Comparison of ENCODE assay signal across 8 mouse cellular contexts in the genomic region with DNA sequence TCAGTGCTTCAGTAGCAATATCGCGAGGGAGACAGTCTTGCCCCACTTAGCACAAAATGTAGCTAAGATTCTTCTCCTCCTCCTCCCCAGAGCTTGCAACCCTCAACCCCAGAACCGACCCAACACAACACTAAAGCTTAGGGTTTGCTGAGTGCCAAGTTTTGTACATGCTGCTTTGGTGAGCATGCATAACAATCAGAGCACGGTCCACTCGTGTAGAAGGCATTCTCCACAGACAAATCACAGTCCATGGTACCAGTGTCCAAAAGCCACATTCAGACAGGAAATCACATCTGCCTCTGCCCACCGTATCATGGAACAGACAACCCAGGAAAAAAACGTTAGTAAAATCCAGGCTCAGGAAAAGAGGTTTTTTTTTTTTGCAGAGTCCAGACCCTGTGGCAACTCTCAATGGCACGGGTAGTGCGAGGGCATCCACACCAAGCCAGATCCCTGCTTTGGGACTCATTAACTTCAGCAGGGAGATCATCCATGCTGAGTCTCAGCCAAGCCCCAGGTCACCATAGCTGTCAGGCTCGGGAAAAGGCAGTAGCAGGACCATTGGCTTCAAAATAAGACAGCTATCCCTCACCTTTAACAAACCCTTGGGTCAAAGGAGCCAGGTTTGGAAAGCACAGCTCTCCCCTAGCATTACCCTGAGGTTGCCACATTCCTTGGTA.
DNase-seq lines count a peak whose midpoint lies in the region; ATAC-seq and TF ChIP-seq lines count a peak whose summit lies in the region.

No protein-coding gene starts in this region.

- 33% methylated on average over 10 of the region's 10 CpGs for WGBS in lung, postnatal 0 days
- 60% methylated on average over 10 of the region's 10 CpGs for WGBS in limb, embryonic 10.5 days
- 50% methylated on average over 10 of the region's 10 CpGs for WGBS in stomach, postnatal 0 days

- DNase-seq in cerebellum, adult 9-10 months, result no peak
- DNase-seq in lung, postnatal 0 days (ENCODE audit: low spot score), result no peak
- DNase-seq in lung, adult 18-20 months, result no peak
- no peak for DNase-seq in limb, embryonic 10.5 days (ENCODE audit: low spot score)
- DNase-seq in stomach, postnatal 0 days (ENCODE audit: low spot score), result no peak
- DNase-seq in left cerebral cortex, postnatal 10 days (ENCODE audit: extremely low spot score in 1 of 2, low spot score in 2 of 2), result no peak
- DNase-seq in urinary bladder, postnatal 4 days (ENCODE audit: low spot score in 2 of 2), result no peak

- no peak overlapping the region for H3K4me3 ChIP-seq in lung, postnatal 0 days (ENCODE audit: low read depth, low read length)
- H3K4me3 ChIP-seq in limb, embryonic 10.5 days, result peak overlapping the region; percentile 65
- H3K4me3 ChIP-seq in stomach, postnatal 0 days (ENCODE audit: low read depth, low read length), result peak overlapping the region; percentile 44; the same call in 1 of the 2 replicates

- no peak for TF ChIP-seq EP300 in lung, postnatal 0 days (IDR thresholded peaks at IDR 0.05)
- TF ChIP-seq EP300 in stomach, postnatal 0 days (optimal IDR thresholded peaks at IDR 0.05), result no peak

- 0 out of 2 replicates have a peak, but pooled peaks have one; percentile 31 for ATAC-seq in cerebellum, adult (ENCODE audit: insufficient number of reproducible peaks, low FRiP score, low TSS enrichment)
- ATAC-seq in lung, postnatal 0 days, result no peak
- no peak for ATAC-seq in stomach, postnatal 0 days (ENCODE audit: low FRiP score, low TSS enrichment)

- no peaks in the 10 kb centered on the region for H3K36me3 ChIP-seq in lung, postnatal 0 days (ENCODE audit: insufficient read depth, low read length)
- H3K36me3 ChIP-seq in limb, embryonic 10.5 days, result no peaks in the 10 kb centered on the region
- no peaks in the 10 kb centered on the region for H3K36me3 ChIP-seq in stomach, postnatal 0 days (ENCODE audit: control insufficient read depth, insufficient read depth, low read length)

- 0 out of 2 replicates have a peak, but pooled peaks cover 2% of the 10 kb centered on the region for H3K4me1 ChIP-seq in lung, postnatal 0 days (ENCODE audit: insufficient read depth, low read depth, low read length)
- H3K4me1 ChIP-seq in limb, embryonic 10.5 days, result peaks cover 24% of the 10 kb centered on the region
- no peaks in the 10 kb centered on the region for H3K4me1 ChIP-seq in stomach, postnatal 0 days (replicated peaks; ENCODE audit: control insufficient read depth, insufficient read depth)

- intact Hi-C loops in left cerebral cortex, postnatal 10 days (cut with DNase I), result loop anchor here (5.0 to 10.0 kb wide), 2 partner anchors 206 to 231 kb away; no protein-coding TSS in a partner anchor

- 0 out of 2 replicates have a peak overlapping the region, but pooled peaks have one; percentile 70 for H3K4me2 ChIP-seq in lung, postnatal 0 days (replicated peaks; ENCODE audit: low read depth, low read length)
- peak overlapping the region; percentile 79 for H3K4me2 ChIP-seq in stomach, postnatal 0 days (replicated peaks; ENCODE audit: low read depth)

- H3K27ac ChIP-seq in lung, postnatal 0 days (ENCODE audit: low read length), result no peak overlapping the region
- peak overlapping the region; percentile 83; the same call in 1 of the 2 replicates for H3K27ac ChIP-seq in limb, embryonic 10.5 days
- H3K27ac ChIP-seq in stomach, postnatal 0 days (replicated peaks), result no peak overlapping the region

- H3K27me3 ChIP-seq in lung, postnatal 0 days (replicated peaks; ENCODE audit: insufficient read depth, low read length), result peaks cover 14% of the 10 kb centered on the region
- peaks cover 76% of the 10 kb centered on the region for H3K27me3 ChIP-seq in limb, embryonic 10.5 days (ENCODE audit: low read depth, poor library complexity, severe bottlenecking)
- no peaks in the 10 kb centered on the region; the same call in 1 of the 2 replicates for H3K27me3 ChIP-seq in stomach, postnatal 0 days (ENCODE audit: control insufficient read depth, insufficient read depth, low read length)

- TF ChIP-seq CTCF in lung, postnatal 0 days (IDR thresholded peaks at IDR 0.05), result no peak
- TF ChIP-seq CTCF in stomach, postnatal 0 days (IDR thresholded peaks at IDR 0.05; ENCODE audit: low read depth), result no peak

- H3K9me3 ChIP-seq in lung, postnatal 0 days (ENCODE audit: low read length), result no peaks in the 10 kb centered on the region
- H3K9me3 ChIP-seq in limb, embryonic 10.5 days (replicated peaks), result no peaks in the 10 kb centered on the region
- H3K9me3 ChIP-seq in stomach, postnatal 0 days (ENCODE audit: control insufficient read depth, low read length), result no peaks in the 10 kb centered on the region

- H3K9ac ChIP-seq in lung, postnatal 0 days (replicated peaks; ENCODE audit: low read depth), result no peak overlapping the region
- H3K9ac ChIP-seq in stomach, postnatal 0 days (ENCODE audit: low read length), result no peak overlapping the region
